Mouse (Mus musculus): ENCODE measurements at regions not wholly inside any gene's neighbourhood (a gene's known extent, or its start where the extent isn't known, plus 50 kb on each side); places are given as distances from the start of the nearest gene placed in this dataset.

DNA sequence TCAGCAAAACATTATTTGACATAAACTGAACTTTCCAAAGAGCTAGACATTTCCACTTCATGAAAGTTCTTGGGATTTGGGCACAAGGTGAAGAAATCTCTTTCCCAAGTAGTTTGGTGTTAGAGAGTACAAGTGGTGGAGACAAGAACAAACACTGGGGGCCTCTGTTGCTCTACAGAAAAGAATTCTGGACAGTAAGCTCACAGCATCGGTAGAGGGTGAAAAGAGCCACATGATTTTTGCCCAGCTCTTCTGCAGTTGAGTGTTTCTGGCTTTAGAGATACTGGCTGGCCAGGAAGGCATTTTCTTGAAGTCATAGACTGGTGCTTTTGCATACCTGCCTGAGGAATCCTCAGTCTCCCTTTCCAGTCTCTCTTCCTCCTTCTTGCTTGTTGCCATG, 127.8 kb downstream of the Stk31 start:
- no peak overlapping the region for H3K9ac ChIP-seq
- no peak for ATAC-seq (ENCODE audit: low FRiP score)
- 22% methylated on average over 1 of the region's 1 CpGs for WGBS
- no peak overlapping the region for H3K4me2 ChIP-seq (replicated peaks)
- H3K4me1 ChIP-seq: no peaks in the 10 kb centered on the region
- no peaks in the 10 kb centered on the region for H3K36me3 ChIP-seq
- no peak overlapping the region for H3K4me3 ChIP-seq
- H3K9me3 ChIP-seq (replicated peaks): no peaks in the 10 kb centered on the region
- H3K27me3 ChIP-seq: no peaks in the 10 kb centered on the region
- no peak overlapping the region for H3K27ac ChIP-seq

DNA sequence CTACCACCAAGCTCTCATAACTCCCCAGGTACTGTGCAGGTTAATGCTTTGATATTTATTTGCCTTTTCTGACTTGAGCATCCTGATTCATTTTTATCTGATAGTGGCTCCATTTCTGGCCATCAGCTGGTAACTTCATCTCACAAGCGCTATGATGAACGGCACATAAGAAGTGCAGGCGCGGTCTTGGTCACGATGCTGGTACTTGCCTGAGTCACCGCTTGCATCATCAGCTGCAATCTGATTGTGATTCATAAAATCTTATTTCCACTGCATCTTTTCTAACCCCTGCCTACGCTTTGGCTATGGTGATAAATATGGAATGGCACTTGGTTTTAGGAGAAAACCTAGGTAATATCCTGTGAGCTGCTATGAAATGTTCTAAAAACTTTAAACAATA, 128.3 kb downstream of the Stk31 start:
- no peak overlapping the region for H3K27ac ChIP-seq
- H3K27me3 ChIP-seq: no peaks in the 10 kb centered on the region
- no peak overlapping the region for H3K4me2 ChIP-seq (replicated peaks)
- no peak overlapping the region for H3K9ac ChIP-seq
- H3K36me3 ChIP-seq: no peaks in the 10 kb centered on the region
- H3K4me3 ChIP-seq: no peak overlapping the region
- 92% methylated on average over 7 of the region's 7 CpGs for WGBS
- H3K9me3 ChIP-seq (replicated peaks): no peaks in the 10 kb centered on the region
- H3K4me1 ChIP-seq: no peaks in the 10 kb centered on the region
- ATAC-seq (ENCODE audit: low FRiP score): no peak

DNA sequence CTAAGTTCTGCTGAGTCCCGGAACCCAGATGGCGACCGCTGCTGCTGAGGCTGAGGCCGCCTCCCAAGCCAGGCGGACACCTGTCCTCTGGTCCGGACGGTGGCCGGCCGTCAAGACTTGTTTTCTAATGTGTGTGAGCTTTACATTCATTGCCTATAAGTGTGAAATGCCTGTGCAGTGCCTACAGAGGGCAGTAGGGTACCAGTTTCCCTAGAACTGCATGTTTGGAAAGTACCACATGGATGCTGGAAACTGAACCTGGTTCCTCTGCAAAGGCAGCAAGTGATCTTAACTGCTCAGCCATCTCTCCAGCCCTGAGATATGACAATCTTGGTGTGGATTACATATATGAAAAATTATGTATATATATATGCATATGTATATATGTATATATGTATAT, 138.6 kb downstream of the Stk31 start:
- Histone ChIP-seq H3K27me3 (no peaks in the 10 kb centered on the region), H3K4me2 (replicated peaks) (no peak overlapping the region), H3K4me3 (no peak overlapping the region), H3K27ac (no peak overlapping the region), H3K4me1 (no peaks in the 10 kb centered on the region), H3K9me3 (replicated peaks) (no peaks in the 10 kb centered on the region), H3K36me3 (no peaks in the 10 kb centered on the region), H3K9ac (no peak overlapping the region)
- ATAC-seq (ENCODE audit: low FRiP score): no peak
- WGBS: 96% methylated on average over 9 of the region's 9 CpGs

DNA sequence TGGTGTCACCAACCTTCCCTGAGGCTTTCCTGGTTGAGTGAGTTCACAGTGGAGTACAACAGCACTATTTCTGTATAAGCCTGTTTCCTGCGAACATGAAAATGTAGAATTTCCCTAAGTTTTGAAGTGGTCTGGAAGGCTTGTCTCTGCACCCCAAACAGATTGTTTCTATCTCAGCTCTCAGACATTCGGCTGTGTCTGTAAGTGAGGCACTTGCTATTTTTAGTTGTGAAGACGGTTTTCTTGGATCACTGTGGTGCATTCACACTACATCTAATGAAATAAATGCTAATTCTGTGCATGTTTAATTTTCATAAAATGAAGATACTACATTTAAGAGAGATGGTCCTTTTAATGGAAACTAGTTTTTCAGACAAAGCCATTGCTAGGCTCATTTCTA, 139.1 kb downstream of the Stk31 start:
- no peaks in the 10 kb centered on the region for H3K36me3 ChIP-seq
- no peaks in the 10 kb centered on the region for H3K9me3 ChIP-seq (replicated peaks)
- no peak overlapping the region for H3K27ac ChIP-seq
- ATAC-seq (ENCODE audit: low FRiP score): no peak
- H3K9ac ChIP-seq: no peak overlapping the region
- H3K4me3 ChIP-seq: no peak overlapping the region
- no peak overlapping the region for H3K4me2 ChIP-seq (replicated peaks)
- H3K4me1 ChIP-seq: no peaks in the 10 kb centered on the region
- 87% methylated on average over 3 of the region's 3 CpGs for WGBS
- H3K27me3 ChIP-seq: no peaks in the 10 kb centered on the region

DNA sequence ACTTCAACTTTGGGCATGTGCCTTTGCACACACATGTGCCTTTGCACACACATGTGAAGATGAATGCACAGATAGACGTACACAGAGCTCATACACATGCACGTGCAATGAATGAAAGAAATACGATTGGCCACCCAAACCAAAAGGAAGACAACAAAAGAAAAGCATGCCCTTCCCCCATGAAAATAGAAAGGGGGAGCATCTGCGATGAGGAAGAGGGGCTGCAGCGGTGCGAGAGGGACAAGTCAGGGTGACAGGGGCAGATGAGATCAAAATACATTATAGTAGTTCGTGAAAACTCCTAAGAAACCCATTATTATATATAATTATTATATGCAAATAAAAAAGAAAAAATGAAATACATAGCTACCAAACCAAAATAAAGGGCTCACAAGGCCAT, 149.5 kb downstream of the Stk31 start:
- Histone ChIP-seq H3K9ac (no peak overlapping the region), H3K27ac (no peak overlapping the region), H3K27me3 (no peaks in the 10 kb centered on the region), H3K4me1 (no peaks in the 10 kb centered on the region), H3K4me2 (replicated peaks) (no peak overlapping the region), H3K4me3 (no peak overlapping the region), H3K9me3 (replicated peaks) (peaks cover 8% of the 10 kb centered on the region; the same call in 1 of the 2 replicates), H3K36me3 (no peaks in the 10 kb centered on the region)
- no peak for ATAC-seq (ENCODE audit: low FRiP score)
- WGBS: 88% methylated on average over 7 of the region's 7 CpGs

DNA sequence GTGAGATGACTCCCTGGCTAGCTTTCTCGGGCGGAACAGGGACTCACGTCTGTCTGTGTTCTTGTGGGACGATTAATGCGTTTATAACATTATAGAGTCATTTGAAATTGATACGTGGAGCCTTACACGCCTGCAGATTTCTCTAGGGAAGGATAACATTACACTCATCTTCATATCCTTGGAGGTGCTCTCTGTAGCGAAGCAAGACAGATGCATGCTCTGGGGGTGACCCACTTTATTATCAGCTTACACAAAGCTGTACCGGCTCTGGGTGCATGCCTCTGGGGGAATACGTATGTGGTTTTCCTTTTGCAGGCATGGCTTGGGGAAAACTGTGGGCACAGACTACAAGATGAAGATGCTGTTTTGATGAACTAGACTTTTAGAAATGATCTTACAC, 159.7 kb downstream of the Stk31 start:
- 77% methylated on average over 10 of the region's 10 CpGs for WGBS
- no peak overlapping the region for H3K27ac ChIP-seq
- H3K36me3 ChIP-seq: no peaks in the 10 kb centered on the region
- H3K4me2 ChIP-seq (replicated peaks): no peak overlapping the region
- no peak overlapping the region for H3K4me3 ChIP-seq
- H3K27me3 ChIP-seq: no peaks in the 10 kb centered on the region
- ATAC-seq (ENCODE audit: low FRiP score): no peak
- no peak overlapping the region for H3K9ac ChIP-seq
- no peaks in the 10 kb centered on the region for H3K4me1 ChIP-seq
- no peaks in the 10 kb centered on the region for H3K9me3 ChIP-seq (replicated peaks)

DNA sequence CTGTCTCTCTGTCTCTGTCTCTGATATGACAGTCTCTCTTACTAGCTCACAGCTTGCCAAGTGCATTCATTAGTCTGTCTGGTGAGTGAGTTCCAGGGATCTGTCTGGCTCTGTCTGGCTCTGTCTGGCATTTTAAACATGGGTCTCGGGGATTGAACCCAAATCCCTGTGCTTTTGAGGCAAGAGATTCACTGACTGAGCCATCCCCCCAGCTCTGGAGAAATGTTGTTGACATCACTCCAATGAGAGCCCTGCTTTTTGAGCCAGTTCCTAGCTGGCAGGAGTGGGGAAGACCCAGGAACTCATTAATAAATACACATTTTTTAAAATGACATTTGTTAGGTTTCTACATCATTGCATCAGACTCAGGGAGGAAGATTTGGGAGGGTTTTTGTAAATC, 163.1 kb downstream of the Stk31 start:
- Histone ChIP-seq H3K4me3 (no peak overlapping the region), H3K9me3 (replicated peaks) (no peaks in the 10 kb centered on the region), H3K27ac (no peak overlapping the region), H3K27me3 (no peaks in the 10 kb centered on the region), H3K9ac (no peak overlapping the region), H3K36me3 (no peaks in the 10 kb centered on the region), H3K4me2 (replicated peaks) (no peak overlapping the region), H3K4me1 (no peaks in the 10 kb centered on the region)
- no peak for ATAC-seq (ENCODE audit: low FRiP score)
- WGBS: 85% methylated on average over 1 of the region's 1 CpGs

DNA sequence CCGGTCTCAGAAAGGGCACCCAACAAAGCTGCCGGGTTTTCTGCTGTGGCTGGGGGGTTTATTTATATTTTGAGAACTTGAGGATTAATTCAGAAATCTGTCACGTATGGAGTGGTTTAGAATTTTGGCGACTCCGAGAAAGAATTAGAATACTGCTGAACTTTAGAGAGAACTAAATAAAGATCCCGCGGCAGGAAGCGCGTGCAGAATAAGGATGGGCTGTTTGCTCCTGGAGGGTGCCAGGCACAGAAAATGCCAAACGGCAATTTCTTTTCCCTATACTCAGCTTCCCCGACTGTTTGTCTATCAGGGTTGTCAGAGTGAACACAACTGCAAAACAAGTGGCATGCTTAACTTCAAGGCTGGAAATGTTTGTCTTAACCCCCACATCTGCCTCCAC, 163.7 kb downstream of the Stk31 start:
- no peaks in the 10 kb centered on the region for H3K9me3 ChIP-seq (replicated peaks)
- no peak overlapping the region for H3K4me3 ChIP-seq
- H3K27ac ChIP-seq: no peak overlapping the region
- no peaks in the 10 kb centered on the region for H3K4me1 ChIP-seq
- no peaks in the 10 kb centered on the region for H3K27me3 ChIP-seq
- no peaks in the 10 kb centered on the region for H3K36me3 ChIP-seq
- no peak overlapping the region for H3K9ac ChIP-seq
- 91% methylated on average over 11 of the region's 11 CpGs for WGBS
- H3K4me2 ChIP-seq (replicated peaks): no peak overlapping the region
- no peak for ATAC-seq (ENCODE audit: low FRiP score)

DNA sequence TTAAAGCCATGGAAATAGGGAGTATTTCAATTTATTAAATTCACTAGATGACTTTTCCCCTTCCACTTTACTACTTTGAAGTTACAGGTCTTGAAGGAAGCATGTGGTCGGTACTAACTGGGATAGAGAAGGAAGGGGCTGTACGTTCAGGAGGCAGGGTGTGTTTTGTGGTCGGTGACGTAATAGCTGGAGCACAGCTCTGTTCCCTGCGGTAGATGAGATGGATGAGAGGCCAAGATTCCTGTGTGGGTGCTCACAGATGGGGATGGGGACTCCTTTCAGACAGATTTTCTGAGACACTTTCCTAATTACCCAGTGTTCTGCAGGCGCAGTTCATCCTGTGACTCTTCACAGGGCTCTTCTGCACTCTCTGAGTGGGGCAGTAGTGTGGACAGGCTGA, 182.9 kb downstream of the Stk31 start:
- Histone ChIP-seq H3K9me3 (replicated peaks) (no peaks in the 10 kb centered on the region), H3K4me2 (replicated peaks) (no peak overlapping the region), H3K27ac (no peak overlapping the region), H3K4me3 (no peak overlapping the region), H3K27me3 (no peaks in the 10 kb centered on the region), H3K4me1 (peaks cover 14% of the 10 kb centered on the region), H3K36me3 (no peaks in the 10 kb centered on the region), H3K9ac (no peak overlapping the region)
- no peak for ATAC-seq (ENCODE audit: low FRiP score)
- 76% methylated on average over 6 of the region's 6 CpGs for WGBS

DNA sequence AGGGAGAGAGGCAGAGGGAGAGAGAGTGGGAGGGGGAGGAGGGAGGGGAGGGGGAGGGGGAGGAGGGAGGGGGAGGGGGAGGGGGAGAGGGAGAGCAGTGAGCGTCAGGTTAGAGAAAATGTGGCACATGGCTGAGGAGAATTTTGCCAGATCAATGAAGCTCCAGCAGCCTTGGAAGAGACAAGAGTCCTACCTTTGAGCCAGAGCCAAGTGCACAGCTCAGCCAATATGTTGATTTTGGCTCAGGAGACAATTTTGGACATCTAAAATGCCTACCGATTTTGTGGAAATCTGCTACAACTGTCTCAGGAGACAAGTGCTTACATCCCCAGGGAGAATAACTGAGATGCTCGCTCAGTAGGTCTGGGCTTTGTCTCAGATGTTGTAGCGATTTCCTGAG, 184.3 kb downstream of the Stk31 start:
- H3K4me2 ChIP-seq (replicated peaks): no peak overlapping the region
- H3K9me3 ChIP-seq (replicated peaks): no peaks in the 10 kb centered on the region
- H3K27me3 ChIP-seq: no peaks in the 10 kb centered on the region
- no peak overlapping the region for H3K27ac ChIP-seq
- no peak overlapping the region for H3K4me3 ChIP-seq
- no peaks in the 10 kb centered on the region for H3K36me3 ChIP-seq
- no peak for ATAC-seq (ENCODE audit: low FRiP score)
- H3K9ac ChIP-seq: no peak overlapping the region
- 68% methylated on average over 4 of the region's 4 CpGs for WGBS
- H3K4me1 ChIP-seq: peaks cover 14% of the 10 kb centered on the region

DNA sequence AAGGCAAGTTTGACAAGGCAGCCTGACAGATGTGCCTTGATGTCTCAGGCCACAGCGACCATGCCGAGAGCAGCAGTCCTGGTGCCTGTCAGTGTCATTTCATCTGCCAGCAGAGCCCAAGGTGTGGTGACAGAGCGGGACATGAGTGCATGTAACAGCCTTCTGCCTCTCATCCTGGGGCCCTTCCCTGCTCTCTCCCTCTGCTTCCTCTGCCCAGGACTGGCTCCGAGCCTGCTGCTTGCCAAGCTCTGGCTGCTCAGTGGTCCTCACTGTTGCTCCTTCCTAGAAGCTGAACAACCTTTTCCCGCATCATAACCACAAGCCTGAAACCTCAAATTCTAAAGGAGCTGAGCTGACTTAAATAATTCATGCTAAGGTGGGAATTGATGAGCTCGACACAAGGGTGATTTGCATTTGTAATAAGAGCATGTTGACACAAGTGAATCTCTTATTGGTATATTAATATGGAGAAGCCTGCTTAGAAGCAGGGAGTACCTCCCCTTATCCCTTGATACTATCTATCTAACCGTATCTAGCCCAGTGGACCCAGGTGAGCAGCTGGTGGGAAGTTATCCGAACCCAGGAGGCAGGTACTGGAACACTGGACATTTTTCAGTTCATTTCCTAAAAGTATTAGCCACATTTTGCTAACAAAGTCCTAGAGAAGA, 186.8 kb downstream of the Stk31 start:
- H3K9me3 ChIP-seq (replicated peaks): no peaks in the 10 kb centered on the region
- no peaks in the 10 kb centered on the region for H3K36me3 ChIP-seq
- no peak overlapping the region for H3K4me2 ChIP-seq (replicated peaks)
- no peaks in the 10 kb centered on the region for H3K27me3 ChIP-seq
- 70% methylated on average over 8 of the region's 8 CpGs for WGBS
- H3K4me1 ChIP-seq: peaks cover 14% of the 10 kb centered on the region
- no peak overlapping the region for H3K4me3 ChIP-seq
- H3K9ac ChIP-seq: no peak overlapping the region
- no peak for ATAC-seq (ENCODE audit: low FRiP score)
- no peak overlapping the region for H3K27ac ChIP-seq

DNA sequence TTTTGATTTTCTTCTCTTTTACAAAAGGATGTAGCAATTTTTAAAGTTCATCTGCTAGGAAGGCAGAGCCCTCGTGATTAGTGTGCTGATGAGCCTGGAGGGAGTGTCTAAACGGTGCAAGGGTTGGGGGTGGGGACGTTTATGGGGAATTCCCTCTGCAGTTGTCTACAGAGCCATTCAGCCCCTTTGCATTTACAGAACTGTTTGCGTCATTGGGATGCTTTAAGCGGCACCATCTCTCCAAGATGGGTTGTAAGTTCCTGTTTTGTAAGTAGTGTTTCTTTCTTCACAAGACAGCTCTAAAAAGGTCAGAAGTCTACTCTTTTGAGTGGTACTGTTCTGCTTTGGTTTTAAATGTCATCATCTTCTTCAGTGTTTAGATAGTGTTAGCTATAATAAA, 191.1 kb downstream of the Stk31 start:
- H3K36me3 ChIP-seq: no peaks in the 10 kb centered on the region
- ATAC-seq (ENCODE audit: low FRiP score): no peak
- peaks cover 14% of the 10 kb centered on the region for H3K4me1 ChIP-seq
- no peaks in the 10 kb centered on the region for H3K27me3 ChIP-seq
- WGBS: 68% methylated on average over 5 of the region's 5 CpGs
- no peak overlapping the region for H3K4me2 ChIP-seq (replicated peaks)
- no peak overlapping the region for H3K9ac ChIP-seq
- H3K4me3 ChIP-seq: no peak overlapping the region
- no peaks in the 10 kb centered on the region for H3K9me3 ChIP-seq (replicated peaks)
- H3K27ac ChIP-seq: no peak overlapping the region

DNA sequence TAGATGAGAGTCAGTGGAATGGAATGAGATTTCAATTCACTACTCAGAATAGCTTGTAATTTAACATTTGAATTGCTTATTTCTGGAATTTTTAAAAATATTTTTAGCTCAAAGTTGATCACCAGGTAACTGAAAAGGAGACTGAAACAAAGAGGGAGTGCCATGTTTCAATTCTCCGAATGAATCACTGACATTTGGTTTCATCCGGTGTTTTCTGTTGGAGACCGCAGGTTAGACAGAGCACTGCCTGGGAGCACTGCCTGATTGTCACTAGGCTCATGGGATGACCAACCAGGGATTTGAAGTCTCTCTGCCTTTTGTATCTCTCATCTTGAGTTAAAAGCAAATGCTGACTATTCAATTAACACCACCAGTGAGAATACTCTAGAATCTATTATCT, 193.3 kb downstream of the Stk31 start:
- Histone ChIP-seq H3K9ac (no peak overlapping the region), H3K4me1 (no peaks in the 10 kb centered on the region), H3K27me3 (no peaks in the 10 kb centered on the region), H3K27ac (no peak overlapping the region), H3K4me2 (replicated peaks) (no peak overlapping the region), H3K9me3 (replicated peaks) (no peaks in the 10 kb centered on the region), H3K4me3 (no peak overlapping the region), H3K36me3 (no peaks in the 10 kb centered on the region)
- WGBS: 90% methylated on average over 3 of the region's 3 CpGs
- no peak for ATAC-seq (ENCODE audit: low FRiP score)

Measured in hindbrain, embryonic 12.5 days (tissue).